ENCODE assay signal across 9 mouse cellular contexts in genomic region chr5:41845558-41845937, GRCm38 (mm10). TPM values are rescaled to one million over a fixed set of nuclear protein-coding genes. Genes with fewer than 3 reads are reported as not detected.
DNase-seq lines count a peak whose midpoint lies in the region; ATAC-seq and TF ChIP-seq lines count a peak whose summit lies in the region.
"Had no signal": no experiment of that assay in that cellular context is flagged by ENCODE, and none has a peak within 500 bp of the region (broad histone marks: within the 10 kb centered on the region; RNA-seq: fewer than 3 reads in every experiment).

No protein-coding gene starts in this region.

- no peak overlapping the region for H3K27ac ChIP-seq in kidney, postnatal 0 days
- H3K27ac ChIP-seq in embryonic facial prominence, embryonic 10.5 days (replicated peaks) = no peak overlapping the region
- no peak overlapping the region for H3K27ac ChIP-seq in hindbrain, embryonic 14.5 days
- H3K27ac ChIP-seq in midbrain, embryonic 14.5 days (replicated peaks; ENCODE audit: low read depth, low read length) = no peak overlapping the region

- WGBS in kidney, postnatal 0 days = 61% methylated on average over 2 of the region's 2 CpGs
- 66% methylated on average over 2 of the region's 2 CpGs for WGBS in embryonic facial prominence, embryonic 10.5 days
- 64% methylated on average over 2 of the region's 2 CpGs for WGBS in hindbrain, embryonic 14.5 days
- 65% methylated on average over 2 of the region's 2 CpGs for whole genome bisulfite sequencing in midbrain, embryonic 14.5 days

- no peaks in the 10 kb centered on the region for H3K27me3 ChIP-seq in kidney, postnatal 0 days (ENCODE audit: insufficient read depth, low read length)
- no peaks in the 10 kb centered on the region for H3K27me3 ChIP-seq in embryonic facial prominence, embryonic 10.5 days (replicated peaks; ENCODE audit: low read depth, poor library complexity, severe bottlenecking)
- no peaks in the 10 kb centered on the region for H3K27me3 ChIP-seq in hindbrain, embryonic 14.5 days (ENCODE audit: control insufficient read depth, insufficient read depth, low read length)
- H3K27me3 ChIP-seq in midbrain, embryonic 14.5 days (ENCODE audit: control insufficient read depth, insufficient read depth, low read length) = no peaks in the 10 kb centered on the region

- peak overlapping the region; percentile 90 for H3K4me2 ChIP-seq in kidney, postnatal 0 days (ENCODE audit: low read length)
- H3K4me2 ChIP-seq in hindbrain, embryonic 14.5 days (replicated peaks) = peak overlapping the region; percentile 89
- peak overlapping the region; percentile 87 for H3K4me2 ChIP-seq in midbrain, embryonic 14.5 days (ENCODE audit: low read length)

- no peaks in the 10 kb centered on the region for H3K9me3 ChIP-seq in kidney, postnatal 0 days (replicated peaks; ENCODE audit: low read length)
- H3K9me3 ChIP-seq in embryonic facial prominence, embryonic 10.5 days = no peaks in the 10 kb centered on the region
- H3K9me3 ChIP-seq in hindbrain, embryonic 14.5 days (ENCODE audit: control insufficient read depth, low read length) = no peaks in the 10 kb centered on the region
- H3K9me3 ChIP-seq in midbrain, embryonic 14.5 days (ENCODE audit: control insufficient read depth, low read length) = no peaks in the 10 kb centered on the region

- intact Hi-C loops in left cerebral cortex, postnatal 14 days (cut with DNase I) = no loop called here

- DNase-seq in kidney, postnatal 0 days (ENCODE audit: low spot score) = no peak
- no peak for DNase-seq in kidney, postnatal 4 days
- DNase-seq in embryonic facial prominence, embryonic 10.5 days (ENCODE audit: low spot score) = no peak
- DNase-seq in hindbrain, embryonic 14.5 days (ENCODE audit: low spot score) = no peak
- no peak for DNase-seq in midbrain, embryonic 14.5 days
- DNase-seq in frontal cortex, postnatal 25 days (ENCODE audit: low spot score in 2 of 2) = no peak
- no peak for DNase-seq in ovary, adult 18-20 months (ENCODE audit: low spot score)
- no peak for DNase-seq in left cerebral cortex, postnatal 14 days (ENCODE audit: low spot score in 2 of 2)
- DNase-seq: right cerebral cortex, postnatal 14 days had no signal

- H3K4me3 ChIP-seq in kidney, postnatal 0 days (replicated peaks; ENCODE audit: low read depth, low read length) = peak overlapping the region; percentile 97
- H3K4me3 ChIP-seq in embryonic facial prominence, embryonic 10.5 days = peak overlapping the region; percentile 93; the same call in 1 of the 2 replicates
- H3K4me3 ChIP-seq in hindbrain, embryonic 14.5 days (replicated peaks; ENCODE audit: low read length) = no peak overlapping the region
- no peak overlapping the region for H3K4me3 ChIP-seq in midbrain, embryonic 14.5 days (replicated peaks; ENCODE audit: low read depth, low read length)

- H3K36me3 ChIP-seq in kidney, postnatal 0 days (ENCODE audit: insufficient read depth, low read length) = no peaks in the 10 kb centered on the region
- peaks cover 7% of the 10 kb centered on the region for H3K36me3 ChIP-seq in embryonic facial prominence, embryonic 10.5 days (replicated peaks)
- H3K36me3 ChIP-seq in hindbrain, embryonic 14.5 days (replicated peaks; ENCODE audit: control insufficient read depth, insufficient read depth) = no peaks in the 10 kb centered on the region
- peaks cover 3% of the 10 kb centered on the region; the same call in 1 of the 2 replicates for H3K36me3 ChIP-seq in midbrain, embryonic 14.5 days (ENCODE audit: control insufficient read depth, insufficient read depth, low read length)

- no peak overlapping the region for H3K9ac ChIP-seq in kidney, postnatal 0 days (ENCODE audit: low read depth, low read length)
- no peak overlapping the region for H3K9ac ChIP-seq in hindbrain, embryonic 14.5 days
- no peak overlapping the region for H3K9ac ChIP-seq in midbrain, embryonic 14.5 days (replicated peaks; ENCODE audit: low read length)

- no peak for TF ChIP-seq CTCF in kidney, postnatal 0 days (IDR thresholded peaks at IDR 0.05; ENCODE audit: low read depth)

- no peak for ATAC-seq in kidney, postnatal 0 days (replicated peaks; ENCODE audit: low FRiP score, low read depth)
- ATAC-seq in hindbrain, embryonic 14.5 days (ENCODE audit: low FRiP score) = no peak
- ATAC-seq in midbrain, embryonic 14.5 days (ENCODE audit: low FRiP score, low TSS enrichment) = no peak

- 0 out of 2 replicates have a peak, but pooled peaks cover 5% of the 10 kb centered on the region for H3K4me1 ChIP-seq in kidney, postnatal 0 days (replicated peaks; ENCODE audit: insufficient read depth, low read length)
- H3K4me1 ChIP-seq in embryonic facial prominence, embryonic 10.5 days = peaks cover 20% of the 10 kb centered on the region
- peaks cover 21% of the 10 kb centered on the region for H3K4me1 ChIP-seq in hindbrain, embryonic 14.5 days (replicated peaks; ENCODE audit: control insufficient read depth, insufficient read depth, low read length)
- peaks cover 8% of the 10 kb centered on the region for H3K4me1 ChIP-seq in midbrain, embryonic 14.5 days (ENCODE audit: control insufficient read depth, insufficient read depth, low read length)

RNA-seq across cellular contexts. Expression of gene Bod1l, which starts 1.4 kb away (rescaled TPM):
- polyA plus RNA-seq in kidney, postnatal 0 days (2015; fragmentation: Nextera tagmentation; extraction: Ambion mirVana) = 21.1 and 22.6 TPM in 2 replicates
- polyA plus RNA-seq in embryonic facial prominence, embryonic 10.5 days (2016; fragmentation: Nextera tagmentation; extraction: Ambion mirVana) = 18.6 and 19.4 TPM in 2 replicates
- polyA plus RNA-seq in hindbrain, embryonic 14.5 days (2014; fragmentation: Nextera tagmentation; extraction: Ambion mirVana) = 28.2 and 30.7 TPM in 2 replicates
- 29.8 and 32.4 TPM in 2 replicates for polyA plus RNA-seq in midbrain, embryonic 14.5 days (2014; fragmentation: Nextera tagmentation; extraction: Ambion mirVana)
- total RNA-seq in left cerebral cortex, postnatal 14 days (2021) = 10 to 100 TPM; 35.6 to 36.0 TPM

Comparison
In these comparisons a context has a peak if more than half of its experiments do, and no peak if none do; other contexts are left out.
1. H3K4me3 ChIP-seq: peak in kidney, postnatal 0 days (single experiment) and embryonic facial prominence, embryonic 10.5 days (single experiment); none in hindbrain, embryonic 14.5 days (single experiment) and midbrain, embryonic 14.5 days (single experiment).
2. Peak in every context shown above with its lines, with median percentiles within 50 percentile points of each other: H3K4me2 ChIP-seq.